Mouse (Mus musculus) thymus, adult 18-20 months (tissue): ENCODE data around the gene Zfp553.

Experiments
- DNase-seq, 2 experiments: peaks; one replicate each; pipeline ENCODE4 v3.0.0; 2022; ENCODE audit warnings: mixed read lengths in 2 of 2

Zfp553 gene

GRCm38 (mm10) chr7:127273118-127273923 lies 40.5 kb downstream of the Zfp553 start:
- peak; percentile 31 to 47 for DNase-seq

- DNase-seq, result peak; percentile 83 to 91
These were observed 41.3 kb downstream of the Zfp553 start, which contains the start of gene Sephs2 for GRCm38 (mm10) chr7:127273925-127274789. Gene Sephs2 (minus strand): TSS chr7:127274055.

GRCm38 (mm10) chr7:127276519-127276961 lies 43.7 kb downstream of the Zfp553 start:
- no peak for DNase-seq

- peak; percentile 55 to 67 for DNase-seq
These were observed 45.5 kb downstream of the Zfp553 start for GRCm38 (mm10) chr7:127278311-127278710.

- DNase-seq, result peak in 1 of 2 experiments; percentile 55
These were observed 47.2 kb downstream of the Zfp553 start for GRCm38 (mm10) chr7:127280092-127280491.

GRCm38 (mm10) chr7:127281114-127281513 lies 48.3 kb downstream of the Zfp553 start:
- no peak for DNase-seq

- peak in 1 of 2 experiments; percentile 50 for DNase-seq
These were observed 49.3 kb downstream of the Zfp553 start for GRCm38 (mm10) chr7:127282190-127282589.

- peak in 1 of 2 experiments; percentile 72 for DNase-seq
These were observed 52.3 kb downstream of the Zfp553 start for GRCm38 (mm10) chr7:127285154-127285553.
